Mouse (Mus musculus): ENCODE measurements around the gene Gpr162. TPM values are rescaled to one million over a fixed set of nuclear protein-coding genes. Genes with fewer than 3 reads are reported as not detected.

Gene Gpr162
- total RNA-seq, 1 experiment, result 1.7 TPM

DNA sequence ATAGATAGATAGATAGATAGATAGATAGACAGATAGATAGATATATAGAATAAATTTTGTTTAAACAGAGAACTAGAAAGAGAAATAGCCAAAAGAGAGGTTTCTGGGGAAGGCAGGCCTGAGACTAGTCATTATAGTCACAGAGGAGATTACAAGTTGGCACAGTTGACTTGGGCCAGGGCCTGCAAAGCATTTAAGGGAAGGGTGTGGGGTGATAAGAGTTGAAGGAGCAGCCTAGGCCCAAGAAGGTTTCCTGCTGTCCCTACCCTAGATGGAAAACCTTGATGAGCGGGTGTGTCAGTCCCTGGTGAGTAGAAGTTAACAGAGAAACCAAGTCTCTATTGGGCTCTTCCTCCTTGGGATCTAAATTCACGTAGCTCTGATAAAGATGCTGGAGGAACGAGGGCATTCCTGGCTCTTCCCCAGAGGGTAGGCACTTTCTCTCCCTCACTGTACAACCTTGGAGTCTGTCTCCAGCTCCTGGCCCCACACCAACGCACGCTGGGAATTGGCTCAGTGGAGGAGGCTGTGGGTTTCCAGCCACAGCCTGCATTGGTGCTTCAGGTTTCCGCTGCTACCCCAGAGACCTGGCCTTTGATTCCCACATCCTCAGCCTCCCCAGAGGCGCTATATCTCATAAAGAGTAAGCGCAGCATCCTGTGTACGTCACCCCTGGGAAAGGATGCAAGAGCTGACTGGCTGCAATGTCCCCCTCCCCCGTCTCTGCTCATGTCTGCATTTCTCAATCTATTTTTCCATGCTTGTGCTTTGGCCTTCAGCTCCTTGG lies 21.1 kb upstream of the Gpr162 start:
- no peak overlapping the region for H3K4me3 ChIP-seq (ENCODE audit: insufficient read depth in 1 of 2, low read depth in 1 of 2, low read length in 2 of 2, poor library complexity in 1 of 2, severe bottlenecking in 1 of 2)
- in situ Hi-C loops (cut with MboI; ENCODE audit: low sequenced_read_pairs in 2 of 2, unreplicated experiment in 2 of 2), result no loop called here
- no peaks in the 10 kb centered on the region for H3K36me3 ChIP-seq (ENCODE audit: control insufficient read depth, insufficient read depth, low read length, poor library complexity, severe bottlenecking)
- no peaks in the 10 kb centered on the region for H3K9me3 ChIP-seq (ENCODE audit: control insufficient read depth, insufficient read depth, low read depth, low read length)
- no peak overlapping the region for H3K9ac ChIP-seq (ENCODE audit: insufficient read depth, low read depth, low read length, poor library complexity, severe bottlenecking)
- no peaks in the 10 kb centered on the region for H3K4me1 ChIP-seq (ENCODE audit: control insufficient read depth in 2 of 2, insufficient read depth in 2 of 2, low read length in 2 of 2, poor library complexity in 1 of 2)
- TF ChIP-seq HCFC1 (IDR thresholded peaks at IDR 0.05; ENCODE audit: borderline replicate concordance, insufficient read depth, low read length), result no peak
- TF ChIP-seq CHD2 (IDR thresholded peaks at IDR 0.05; ENCODE audit: low read depth, low read length), result no peak
- no peak for TF ChIP-seq MAFK (IDR thresholded peaks at IDR 0.05; ENCODE audit: insufficient read depth, low read depth, low read length)
- TF ChIP-seq ZC3H11A (IDR thresholded peaks at IDR 0.05; ENCODE audit: borderline replicate concordance, low read depth, low read length), result no peak
- no peak for TF ChIP-seq ZNF384 (IDR thresholded peaks at IDR 0.05; ENCODE audit: low read depth, low read length)
- no peak overlapping the region for H3K27ac ChIP-seq (ENCODE audit: insufficient read depth, low read depth, low read length, poor library complexity, severe bottlenecking)
- DNase-seq (ENCODE audit: low read depth, low spot score), result no peak

DNA sequence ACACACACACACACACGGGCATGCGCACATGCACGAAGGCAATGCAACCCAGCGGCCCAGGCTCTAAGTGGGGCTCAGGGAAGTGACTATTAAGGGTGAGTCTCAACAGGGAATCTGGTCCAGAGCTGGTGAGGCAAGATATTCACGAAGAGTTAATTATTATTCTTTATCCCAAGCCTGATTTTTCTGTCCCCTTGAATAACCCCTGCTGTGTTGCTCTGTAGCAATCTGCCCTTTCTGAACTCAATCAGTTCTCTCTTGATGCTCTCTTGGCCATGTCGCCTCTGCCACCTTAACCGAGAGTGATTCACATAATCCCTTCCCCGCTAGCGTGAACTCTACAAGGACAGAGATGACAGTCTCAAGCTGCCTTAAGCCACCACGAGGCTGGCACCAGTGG lies 19.6 kb upstream of the Gpr162 start:
- no peak overlapping the region for H3K27ac ChIP-seq (ENCODE audit: insufficient read depth, low read depth, low read length, poor library complexity, severe bottlenecking)
- no peaks in the 10 kb centered on the region for H3K36me3 ChIP-seq (ENCODE audit: control insufficient read depth, insufficient read depth, low read length, poor library complexity, severe bottlenecking)
- H3K4me3 ChIP-seq (ENCODE audit: insufficient read depth in 1 of 2, low read depth in 1 of 2, low read length in 2 of 2, poor library complexity in 1 of 2, severe bottlenecking in 1 of 2), result no peak overlapping the region
- no peaks in the 10 kb centered on the region for H3K9me3 ChIP-seq (ENCODE audit: control insufficient read depth, insufficient read depth, low read depth, low read length)
- TF ChIP-seq HCFC1 (IDR thresholded peaks at IDR 0.05; ENCODE audit: borderline replicate concordance, insufficient read depth, low read length) (no peak), ZNF384 (IDR thresholded peaks at IDR 0.05; ENCODE audit: low read depth, low read length) (no peak), ZC3H11A (IDR thresholded peaks at IDR 0.05; ENCODE audit: borderline replicate concordance, low read depth, low read length) (no peak), CHD2 (IDR thresholded peaks at IDR 0.05; ENCODE audit: low read depth, low read length) (no peak), MAFK (IDR thresholded peaks at IDR 0.05; ENCODE audit: insufficient read depth, low read depth, low read length) (no peak)
- in situ Hi-C loops (cut with MboI; ENCODE audit: low sequenced_read_pairs in 2 of 2, unreplicated experiment in 2 of 2), result no loop called here
- no peak overlapping the region for H3K9ac ChIP-seq (ENCODE audit: insufficient read depth, low read depth, low read length, poor library complexity, severe bottlenecking)
- no peaks in the 10 kb centered on the region for H3K4me1 ChIP-seq (ENCODE audit: control insufficient read depth in 2 of 2, insufficient read depth in 2 of 2, low read length in 2 of 2, poor library complexity in 1 of 2)
- no peak for DNase-seq (ENCODE audit: low read depth, low spot score)

DNA sequence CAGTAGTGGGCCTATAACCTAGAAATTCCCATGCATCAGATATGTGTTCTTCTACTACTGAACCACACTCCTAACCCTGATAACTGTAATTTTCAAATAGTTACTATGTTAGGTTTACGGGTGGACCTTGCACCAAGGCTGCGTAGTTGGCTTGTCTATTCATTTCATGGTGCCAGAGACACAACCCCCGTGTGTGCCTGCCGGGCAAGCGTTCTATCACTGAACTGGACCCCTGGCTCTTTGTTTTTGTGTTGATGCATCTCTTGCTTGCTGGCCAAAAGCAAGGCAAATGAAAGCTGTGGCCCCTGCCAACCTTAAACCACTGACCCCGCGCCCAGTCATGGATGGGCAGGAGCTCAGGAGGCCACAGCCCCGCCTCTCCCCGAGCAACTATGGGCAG lies 18.0 kb upstream of the Gpr162 start:
- TF ChIP-seq HCFC1 (IDR thresholded peaks at IDR 0.05; ENCODE audit: borderline replicate concordance, insufficient read depth, low read length) (no peak), MAFK (IDR thresholded peaks at IDR 0.05; ENCODE audit: insufficient read depth, low read depth, low read length) (no peak), ZNF384 (IDR thresholded peaks at IDR 0.05; ENCODE audit: low read depth, low read length) (no peak), ZC3H11A (IDR thresholded peaks at IDR 0.05; ENCODE audit: borderline replicate concordance, low read depth, low read length) (no peak), CHD2 (IDR thresholded peaks at IDR 0.05; ENCODE audit: low read depth, low read length) (no peak)
- Histone ChIP-seq H3K9ac (ENCODE audit: insufficient read depth, low read depth, low read length, poor library complexity, severe bottlenecking) (no peak overlapping the region), H3K27ac (ENCODE audit: insufficient read depth, low read depth, low read length, poor library complexity, severe bottlenecking) (no peak overlapping the region), H3K9me3 (ENCODE audit: control insufficient read depth, insufficient read depth, low read depth, low read length) (no peaks in the 10 kb centered on the region), H3K36me3 (ENCODE audit: control insufficient read depth, insufficient read depth, low read length, poor library complexity, severe bottlenecking) (no peaks in the 10 kb centered on the region), H3K4me3 (ENCODE audit: insufficient read depth in 1 of 2, low read depth in 1 of 2, low read length in 2 of 2, poor library complexity in 1 of 2, severe bottlenecking in 1 of 2) (no peak overlapping the region), H3K4me1 (ENCODE audit: control insufficient read depth in 2 of 2, insufficient read depth in 2 of 2, low read length in 2 of 2, poor library complexity in 1 of 2) (no peaks in the 10 kb centered on the region; a peak in 1 of 4 replicates)
- DNase-seq (ENCODE audit: low read depth, low spot score), result no peak
- in situ Hi-C loops (cut with MboI; ENCODE audit: low sequenced_read_pairs in 2 of 2, unreplicated experiment in 2 of 2), result no loop called here

DNA sequence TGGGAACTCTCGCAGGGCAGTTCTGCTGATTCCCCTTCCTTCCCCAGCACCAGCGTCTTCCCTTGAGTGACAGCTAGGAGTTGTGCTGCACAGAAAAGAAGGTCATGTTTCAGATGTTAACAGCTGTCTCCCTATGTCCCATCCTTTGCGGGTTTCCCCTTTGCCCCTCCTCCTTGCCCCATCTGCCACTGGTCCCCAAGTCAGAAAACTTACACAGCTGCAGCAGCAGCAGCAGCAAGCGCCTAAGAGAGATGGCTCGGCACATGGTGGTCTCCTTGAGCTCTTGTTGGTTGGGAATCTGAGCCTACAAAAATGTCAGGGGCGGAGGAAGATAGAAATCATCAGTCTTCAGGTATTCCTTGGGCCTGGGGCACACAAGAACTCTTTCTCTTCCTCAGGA lies 15.6 kb upstream of the Gpr162 start:
- TF ChIP-seq ZC3H11A (IDR thresholded peaks at IDR 0.05; ENCODE audit: borderline replicate concordance, low read depth, low read length) (no peak), MAFK (IDR thresholded peaks at IDR 0.05; ENCODE audit: insufficient read depth, low read depth, low read length) (no peak), ZNF384 (IDR thresholded peaks at IDR 0.05; ENCODE audit: low read depth, low read length) (no peak), CHD2 (IDR thresholded peaks at IDR 0.05; ENCODE audit: low read depth, low read length) (no peak), HCFC1 (IDR thresholded peaks at IDR 0.05; ENCODE audit: borderline replicate concordance, insufficient read depth, low read length) (no peak)
- peaks cover 0 to 2% of the 10 kb centered on the region in 2 experiments; a peak in 1 of 4 replicates for H3K4me1 ChIP-seq (ENCODE audit: control insufficient read depth in 2 of 2, insufficient read depth in 2 of 2, low read length in 2 of 2, poor library complexity in 1 of 2)
- DNase-seq (ENCODE audit: low read depth, low spot score), result no peak
- in situ Hi-C loops (cut with MboI; ENCODE audit: low sequenced_read_pairs in 2 of 2, unreplicated experiment in 2 of 2), result no loop called here
- no peak overlapping the region for H3K9ac ChIP-seq (ENCODE audit: insufficient read depth, low read depth, low read length, poor library complexity, severe bottlenecking)
- no peak overlapping the region for H3K27ac ChIP-seq (ENCODE audit: insufficient read depth, low read depth, low read length, poor library complexity, severe bottlenecking)
- H3K9me3 ChIP-seq (ENCODE audit: control insufficient read depth, insufficient read depth, low read depth, low read length), result no peaks in the 10 kb centered on the region
- H3K4me3 ChIP-seq (ENCODE audit: insufficient read depth in 1 of 2, low read depth in 1 of 2, low read length in 2 of 2, poor library complexity in 1 of 2, severe bottlenecking in 1 of 2), result no peak overlapping the region
- H3K36me3 ChIP-seq (ENCODE audit: control insufficient read depth, insufficient read depth, low read length, poor library complexity, severe bottlenecking), result no peaks in the 10 kb centered on the region

Data from ES-E14 (cell line).